8 mouse cellular contexts compared by ENCODE assay signal in the genomic region with DNA sequence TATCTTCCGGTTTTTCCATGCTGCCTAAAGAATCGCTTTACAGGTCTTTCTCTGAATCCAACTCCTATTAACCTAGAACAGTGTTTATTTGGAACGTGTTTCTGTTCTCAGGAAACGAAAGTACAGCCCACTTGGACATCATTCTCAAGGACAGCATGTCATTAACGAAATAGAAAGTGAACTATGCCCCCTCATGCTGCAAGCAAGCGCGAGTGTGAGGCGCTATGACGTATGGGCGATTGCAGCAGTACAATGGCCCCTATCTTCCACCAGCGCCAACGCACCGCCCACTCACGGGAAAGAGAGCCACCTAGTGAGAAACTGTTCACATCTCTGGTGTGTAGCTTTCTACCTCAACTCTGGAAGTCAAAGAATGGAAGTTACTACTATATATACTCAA. TPM values are rescaled to one million over a fixed set of nuclear protein-coding genes. Genes with fewer than 3 reads are reported as not detected.
DNase-seq lines count a peak whose midpoint lies in the region; ATAC-seq and TF ChIP-seq lines count a peak whose summit lies in the region.

No protein-coding gene starts in this region.

- H3K4me3 ChIP-seq in hindbrain, embryonic 12.5 days = peak overlapping the region; percentile 30
- H3K4me3 ChIP-seq in lung, postnatal 0 days (ENCODE audit: low read depth, low read length) = peak overlapping the region; percentile 96

- TF ChIP-seq EP300 in lung, postnatal 0 days (IDR thresholded peaks at IDR 0.05) = peak; percentile 31; the same call in 1 of the 2 replicates

- no peaks in the 10 kb centered on the region for H3K9me3 ChIP-seq in hindbrain, embryonic 12.5 days (replicated peaks)
- H3K9me3 ChIP-seq in lung, postnatal 0 days (ENCODE audit: low read length) = no peaks in the 10 kb centered on the region

- peak; percentile 94 for DNase-seq in NIH3T3 (ENCODE audit: low read depth)
- peak; percentile 82 to 89 for DNase-seq in cerebellum, postnatal 10 days
- DNase-seq in frontal cortex, postnatal 10 days (ENCODE audit: low spot score in 2 of 2) = peak; percentile 71 to 74
- peak; percentile 71 to 81 for DNase-seq in layer of hippocampus, postnatal 10 days (ENCODE audit: low spot score in 2 of 2)
- DNase-seq in lung, postnatal 0 days (ENCODE audit: low spot score) = peak; percentile 95
- peak; percentile 20 for DNase-seq in ovary, postnatal 10 days (ENCODE audit: low spot score)
- peak; percentile 87 for DNase-seq in thymus, postnatal 0 days (ENCODE audit: low spot score)

- under 1% methylated on average over 14 of the region's 14 CpGs for WGBS in hindbrain, embryonic 12.5 days
- 0% methylated on average over 14 of the region's 14 CpGs for WGBS in lung, postnatal 0 days

- 0 out of 2 replicates have a peak overlapping the region, but pooled peaks have one; percentile 9 for H3K9ac ChIP-seq in hindbrain, embryonic 12.5 days
- H3K9ac ChIP-seq in lung, postnatal 0 days (replicated peaks; ENCODE audit: low read depth) = no peak overlapping the region

- H3K4me2 ChIP-seq in hindbrain, embryonic 12.5 days (replicated peaks) = peak overlapping the region; percentile 96
- H3K4me2 ChIP-seq in lung, postnatal 0 days (replicated peaks; ENCODE audit: low read depth, low read length) = peak overlapping the region; percentile 99

- ATAC-seq in hindbrain, embryonic 12.5 days (ENCODE audit: low FRiP score) = no peak
- peak; percentile 31 for ATAC-seq in lung, postnatal 0 days

- no peaks in the 10 kb centered on the region for H3K36me3 ChIP-seq in hindbrain, embryonic 12.5 days
- no peaks in the 10 kb centered on the region for H3K36me3 ChIP-seq in lung, postnatal 0 days (ENCODE audit: insufficient read depth, low read length)

- peak; percentile 84 for TF ChIP-seq CTCF in lung, postnatal 0 days (IDR thresholded peaks at IDR 0.05)

- peaks cover 12% of the 10 kb centered on the region for H3K4me1 ChIP-seq in hindbrain, embryonic 12.5 days
- no peaks in the 10 kb centered on the region; the same call in 1 of the 2 replicates for H3K4me1 ChIP-seq in lung, postnatal 0 days (ENCODE audit: insufficient read depth, low read depth, low read length)

- peak overlapping the region; percentile 70 for H3K27ac ChIP-seq in hindbrain, embryonic 12.5 days
- H3K27ac ChIP-seq in lung, postnatal 0 days (ENCODE audit: low read length) = peak overlapping the region; percentile 54; the same call in 1 of the 2 replicates

- no peaks in the 10 kb centered on the region for H3K27me3 ChIP-seq in hindbrain, embryonic 12.5 days
- H3K27me3 ChIP-seq in lung, postnatal 0 days (replicated peaks; ENCODE audit: insufficient read depth, low read length) = no peaks in the 10 kb centered on the region

RNA-seq across cellular contexts. Expression of a gene that starts 2.0 kb away (rescaled TPM):
- polyA plus RNA-seq in hindbrain, embryonic 12.5 days (2016; fragmentation: Nextera tagmentation; extraction: Ambion mirVana) = 40.8 and 42.4 TPM in 2 replicates
- total RNA-seq in layer of hippocampus, postnatal 10 days (2021) = 10 to 100 TPM; 70.1 to 78.8 TPM
- 14.4 and 14.9 TPM in 2 replicates for polyA plus RNA-seq in lung, postnatal 0 days (2015; fragmentation: Nextera tagmentation; extraction: Ambion mirVana)
- polyA plus RNA-seq in thymus, postnatal 0 days (2015; fragmentation: Nextera tagmentation; extraction: Ambion mirVana) = 23.5 and 24.3 TPM in 2 replicates

RNA-seq across cellular contexts. Expression of a gene that starts 50.3 kb away (rescaled TPM):
- 37.7 and 39.7 TPM in 2 replicates for polyA plus RNA-seq in hindbrain, embryonic 12.5 days (2016; fragmentation: Nextera tagmentation; extraction: Ambion mirVana)
- 100 to 1,000 TPM in 1 of 2 experiments, 10 to 100 TPM in 1; 99.2 to 106 TPM for total RNA-seq in layer of hippocampus, postnatal 10 days (2021)
- polyA plus RNA-seq in lung, postnatal 0 days (2015; fragmentation: Nextera tagmentation; extraction: Ambion mirVana) = 4.5 and 4.8 TPM in 2 replicates
- 0.36 and 0.38 TPM in 2 replicates for polyA plus RNA-seq in thymus, postnatal 0 days (2015; fragmentation: Nextera tagmentation; extraction: Ambion mirVana)

Comparison
In these comparisons a context has a peak if more than half of its experiments do, and no peak if none do; other contexts are left out.
1. DNase-seq: peak in every context shown above with its lines; median percentile 95 in lung, postnatal 0 days; 94 in NIH3T3; 87 in thymus, postnatal 0 days; 86 in cerebellum, postnatal 10 days; 76 in layer of hippocampus, postnatal 10 days; 72 in frontal cortex, postnatal 10 days; 20 in ovary, postnatal 10 days.